Mouse (Mus musculus) intestine, embryonic 15.5 days (tissue): ENCODE measurements around the gene Nprl2. TPM values are rescaled to one million over a fixed set of nuclear protein-coding genes. Genes with fewer than 3 reads are reported as not detected.
A peak's percentile ranks its signal among the peaks of the same experiment; 100 is the strongest.
"Not testable (repeated sequence)": the region's sequence is repeated elsewhere in the genome, so short reads cannot be mapped to it uniquely, and the experiment has no call there.

ENCODE experiments used
- ATAC-seq: fragments of 200-750 bp; cut with Nextera tagmentation; 2 replicates; pipeline ENCODE4 v1.8.0; 2017; ENCODE audit warnings: moderate TSS enrichment, moderate library complexity
- H3K27ac ChIP-seq: fragments of 300-500 bp; sonication (generic); 2 replicates; pipeline ENCODE4 v1.5.1; 2015; ENCODE audit warnings: mild to moderate bottlenecking, inconsistent platforms
- H3K27me3 ChIP-seq: fragments of 300-500 bp; sonication (generic); replicated peaks from 2 replicates; pipeline ENCODE4 v1.6.1; 2015; ENCODE audit warnings: inconsistent platforms
- H3K36me3 ChIP-seq: fragments of 300-500 bp; sonication (generic); 2 replicates; pipeline ENCODE4 v1.6.1; 2015; ENCODE audit warnings: inconsistent platforms
- H3K4me1 ChIP-seq: fragments of 300-500 bp; sonication (generic); replicated peaks from 2 replicates; pipeline ENCODE4 v1.6.1; 2015; ENCODE audit warnings: inconsistent platforms
- H3K4me2 ChIP-seq: fragments of 300-500 bp; sonication (generic); replicated peaks from 2 replicates; pipeline ENCODE4 v1.6.1; 2015; ENCODE audit warnings: mild to moderate bottlenecking, inconsistent platforms
- H3K4me3 ChIP-seq: fragments of 300-500 bp; sonication (generic); replicated peaks from 2 replicates; pipeline ENCODE4 v1.5.1; 2015; ENCODE audit warnings: inconsistent platforms
- H3K9ac ChIP-seq: fragments of 300-500 bp; sonication (generic); 2 replicates; pipeline ENCODE4 v1.6.1; 2015; ENCODE audit warnings: inconsistent platforms
- H3K9me3 ChIP-seq: fragments of 300-500 bp; sonication (generic); 2 replicates; pipeline ENCODE4 v1.6.1; 2016; ENCODE audit warnings: inconsistent platforms
- WGBS: fragments of 180-500 bp; shearing (Covaris S2); methylation state at CpG from one replicate; pipeline ENCODE4 v1.1.7; 2015; 5-methylcytosine and 5-hydroxymethylcytosine counted together
- polyA plus RNA-seq: library from polyadenylated mRNA; unstranded; fragments of >200 nt; fragmentation: Nextera tagmentation; extraction: Ambion mirVana; gene quantifications from 2 replicates; pipeline ENCODE4 v1.2.1, GENCODE M21; 2015

The Nprl2 gene
- polyA plus RNA-seq, 1 experiment from 2014 or later: 33.9 TPM

- not testable (repeated sequence) for H3K4me2 ChIP-seq, H3K9me3 ChIP-seq, H3K27me3 ChIP-seq, ATAC-seq, H3K4me3 ChIP-seq, H3K27ac ChIP-seq, H3K9ac ChIP-seq
- Histone ChIP-seq H3K4me1 (peaks cover 45% of the 10 kb centered on the region), H3K36me3 (peaks cover 27% of the 10 kb centered on the region)
- WGBS: 83% methylated on average over 6 of the region's 6 CpGs
These were observed 31.7 kb downstream of the Nprl2 start for GRCm38 (mm10) chr9:107573774-107574173.

- peak overlapping the region; percentile 59 for H3K27ac ChIP-seq
- H3K9ac ChIP-seq: no peak overlapping the region
- H3K27me3 ChIP-seq: no peaks in the 10 kb centered on the region
- peaks cover 22% of the 10 kb centered on the region for H3K36me3 ChIP-seq
- no peak overlapping the region for H3K4me3 ChIP-seq
- H3K4me2 ChIP-seq: peak overlapping the region; percentile 1; the same call in 1 of the 2 replicates
- H3K9me3 ChIP-seq: no peaks in the 10 kb centered on the region
- peaks cover 38% of the 10 kb centered on the region for H3K4me1 ChIP-seq
- peak; percentile 75 for ATAC-seq
- WGBS: 61% methylated on average over 14 of the region's 14 CpGs
These were observed 33.7 kb downstream of the Nprl2 start for GRCm38 (mm10) chr9:107575579-107576356.

- peak; percentile 74 for ATAC-seq
- peaks cover 36% of the 10 kb centered on the region for H3K4me1 ChIP-seq
- peak within 1 kb of the TSS; percentile 50 for H3K9ac ChIP-seq
- H3K27me3 ChIP-seq: no peaks in the 10 kb centered on the region
- H3K4me2 ChIP-seq: peak within 1 kb of the TSS; percentile 67
- H3K4me3 ChIP-seq: peak within 1 kb of the TSS; percentile 36
- H3K9me3 ChIP-seq: no peaks in the 10 kb centered on the region
- peak within 1 kb of the TSS; percentile 59 for H3K27ac ChIP-seq
- 18% methylated on average over 16 of the region's 16 CpGs for WGBS
- peaks cover 17% of the 10 kb centered on the region for H3K36me3 ChIP-seq
These were observed 34.5 kb downstream of the Nprl2 start, which contains the start of gene Hyal1 for GRCm38 (mm10) chr9:107576357-107577107. Gene Hyal1 (plus strand): TSS chr9:107576927.

- Histone ChIP-seq H3K4me3 (no peak overlapping the region), H3K9ac (0 out of 2 replicates have a peak overlapping the region, but pooled peaks have one; percentile 8), H3K36me3 (peaks cover 8% of the 10 kb centered on the region), H3K9me3 (no peaks in the 10 kb centered on the region), H3K27ac (no peak overlapping the region), H3K4me2 (no peak overlapping the region), H3K4me1 (peaks cover 36% of the 10 kb centered on the region), H3K27me3 (no peaks in the 10 kb centered on the region)
- 90% methylated on average over 10 of the region's 10 CpGs for WGBS
- no peak for ATAC-seq
These were observed 35.8 kb downstream of the Nprl2 start for GRCm38 (mm10) chr9:107577871-107578270.

- H3K4me1 ChIP-seq: peaks cover 36% of the 10 kb centered on the region
- ATAC-seq: no peak
- H3K36me3 ChIP-seq: peaks cover 10% of the 10 kb centered on the region
- H3K9ac ChIP-seq: 0 out of 2 replicates have a peak within 1 kb of the TSS, but pooled peaks have one; percentile 8
- no peak within 1 kb of the TSS for H3K4me2 ChIP-seq
- no peak within 1 kb of the TSS for H3K4me3 ChIP-seq
- no peaks in the 10 kb centered on the region for H3K9me3 ChIP-seq
- WGBS: 69% methylated on average over 3 of the region's 3 CpGs
- no peak within 1 kb of the TSS; the same call in 1 of the 2 replicates for H3K27ac ChIP-seq
- H3K27me3 ChIP-seq: no peaks in the 10 kb centered on the region
These were observed 36.6 kb downstream of the Nprl2 start, which contains the start of gene Naa80 for GRCm38 (mm10) chr9:107578587-107578986. Gene Naa80 (plus strand): TSS chr9:107578887.

- H3K9me3 ChIP-seq: no peaks in the 10 kb centered on the region
- WGBS: 96% methylated on average over 14 of the region's 14 CpGs
- H3K27ac ChIP-seq: no peak overlapping the region; the same call in 1 of the 2 replicates
- no peak overlapping the region for H3K4me2 ChIP-seq
- ATAC-seq: no peak
- H3K36me3 ChIP-seq: peaks cover 12% of the 10 kb centered on the region
- peaks cover 36% of the 10 kb centered on the region for H3K4me1 ChIP-seq
- no peak overlapping the region for H3K9ac ChIP-seq
- no peak overlapping the region for H3K4me3 ChIP-seq
- no peaks in the 10 kb centered on the region for H3K27me3 ChIP-seq
These were observed 37.2 kb downstream of the Nprl2 start for GRCm38 (mm10) chr9:107579023-107579900.

- Histone ChIP-seq H3K4me2 (peak within 1 kb of the TSS; percentile 86), H3K36me3 (peaks cover 9% of the 10 kb centered on the region), H3K9me3 (no peaks in the 10 kb centered on the region), H3K9ac (peak within 1 kb of the TSS; percentile 71), H3K27me3 (no peaks in the 10 kb centered on the region), H3K4me3 (peak within 1 kb of the TSS; percentile 57), H3K27ac (peak within 1 kb of the TSS; percentile 90), H3K4me1 (peaks cover 36% of the 10 kb centered on the region)
- ATAC-seq: peak; percentile 81
- under 1% methylated on average over 32 of the region's 32 CpGs for WGBS
These were observed 38.7 kb downstream of the Nprl2 start, which contains the start of gene Hyal3 for GRCm38 (mm10) chr9:107580501-107581317. Gene Hyal3 (plus strand): TSS chr9:107580818.

GRCm38 (mm10) chr9:107581584-107581983 lies 39.6 kb downstream of the Nprl2 start:
- Histone ChIP-seq H3K36me3 (peaks cover 9% of the 10 kb centered on the region), H3K9me3 (no peaks in the 10 kb centered on the region), H3K27me3 (no peaks in the 10 kb centered on the region), H3K27ac (peak overlapping the region; percentile 90; the same call in 1 of the 2 replicates), H3K4me3 (peak overlapping the region; percentile 57), H3K9ac (peak overlapping the region; percentile 71), H3K4me2 (peak overlapping the region; percentile 86), H3K4me1 (peaks cover 29% of the 10 kb centered on the region)
- WGBS: 70% methylated on average over 4 of the region's 4 CpGs
- no peak for ATAC-seq

- H3K4me3 ChIP-seq: no peak overlapping the region
- no peak for ATAC-seq
- H3K36me3 ChIP-seq: peaks cover 9% of the 10 kb centered on the region
- no peaks in the 10 kb centered on the region for H3K9me3 ChIP-seq
- no peak overlapping the region for H3K27ac ChIP-seq
- no peak overlapping the region for H3K4me2 ChIP-seq
- peaks cover 21% of the 10 kb centered on the region for H3K4me1 ChIP-seq
- whole genome bisulfite sequencing: 86% methylated on average over 7 of the region's 7 CpGs
- no peaks in the 10 kb centered on the region for H3K27me3 ChIP-seq
- H3K9ac ChIP-seq: peak overlapping the region; percentile 6; the same call in 1 of the 2 replicates
These were observed 40.6 kb downstream of the Nprl2 start for GRCm38 (mm10) chr9:107582509-107583062.

GRCm38 (mm10) chr9:107583174-107583573 lies 41.1 kb downstream of the Nprl2 start:
- no peak overlapping the region for H3K27ac ChIP-seq
- no peak overlapping the region for H3K4me2 ChIP-seq
- peaks cover 9% of the 10 kb centered on the region for H3K36me3 ChIP-seq
- no peaks in the 10 kb centered on the region for H3K27me3 ChIP-seq
- no peak overlapping the region for H3K9ac ChIP-seq
- no peak overlapping the region for H3K4me3 ChIP-seq
- ATAC-seq: no peak
- H3K9me3 ChIP-seq: no peaks in the 10 kb centered on the region
- peaks cover 22% of the 10 kb centered on the region for H3K4me1 ChIP-seq
- 92% methylated on average over 14 of the region's 14 CpGs for WGBS

- Histone ChIP-seq H3K9ac (no peak overlapping the region), H3K9me3 (no peaks in the 10 kb centered on the region), H3K27ac (peak overlapping the region; percentile 79), H3K36me3 (peaks cover 26% of the 10 kb centered on the region), H3K4me1 (peaks cover 38% of the 10 kb centered on the region), H3K4me3 (no peak overlapping the region), H3K4me2 (no peak overlapping the region; the same call in 1 of the 2 replicates), H3K27me3 (no peaks in the 10 kb centered on the region)
- WGBS: 89% methylated on average over 5 of the region's 5 CpGs
- no peak for ATAC-seq
These were observed 44.5 kb downstream of the Nprl2 start for GRCm38 (mm10) chr9:107586504-107586903.
